Mouse (Mus musculus) thymus, postnatal 0 days (tissue): ENCODE results near the gene Olfr769. TPM values are rescaled to one million over a fixed set of nuclear protein-coding genes. Genes with fewer than 3 reads are reported as not detected.
"Not testable (repeated sequence)": the region's sequence is repeated elsewhere in the genome, so short reads cannot be mapped to it uniquely, and the experiment has no call there.

Source experiments
- DNase-seq: peaks from one replicate; pipeline ENCODE4 v3.0.0-alpha.2; 2015; ENCODE audit warnings: low spot score
- polyA plus RNA-seq: library from polyadenylated mRNA; unstranded; fragments of >200 nt; fragmentation: Nextera tagmentation; extraction: Ambion mirVana; gene quantifications from 2 replicates; pipeline ENCODE4 v1.2.1, GENCODE M21; 2015

The Olfr769 gene
- polyA plus RNA-seq: not detected in 2 replicates

DNA sequence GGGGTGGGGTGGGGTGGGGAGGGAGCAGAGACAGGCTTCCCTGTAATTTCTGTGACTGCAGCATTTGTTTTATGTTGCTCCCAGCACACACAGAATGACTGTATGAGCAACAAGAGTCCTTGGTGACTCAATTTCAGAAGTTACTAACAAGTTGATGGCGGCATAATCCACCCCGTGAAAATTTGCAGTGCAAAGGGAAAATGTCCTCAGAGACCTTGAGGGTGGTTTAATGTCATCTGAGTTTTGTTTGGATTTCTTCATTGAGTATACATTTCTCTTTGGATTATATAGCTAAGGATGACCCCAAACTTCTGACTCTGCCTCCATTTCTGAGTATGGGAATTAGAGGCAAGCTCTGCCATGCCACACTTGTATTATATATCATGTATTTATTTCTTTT is at the start of gene Olfr769:
Olfr769 (minus strand) TSS at position 101 of the 400 bp plus-strand sequence.
- DNase-seq: no peak

DNA sequence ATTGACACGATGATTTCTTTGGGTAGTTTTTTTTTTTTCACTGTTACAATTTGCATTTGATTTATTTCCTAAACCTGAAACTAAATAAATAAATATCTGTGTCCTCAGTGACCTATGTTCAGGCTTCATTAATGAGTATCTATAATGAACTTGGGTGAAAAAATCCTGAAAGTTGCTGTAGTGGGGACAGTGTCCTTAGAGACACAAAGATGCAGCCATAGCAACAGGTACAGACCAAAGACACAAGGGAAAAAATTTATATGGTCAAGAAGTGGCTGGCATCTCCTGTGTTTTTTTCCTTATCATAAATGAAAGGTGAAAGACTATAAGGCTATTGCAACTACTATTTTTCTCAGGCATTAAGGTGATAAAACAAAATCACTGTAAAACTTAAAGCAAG is 47.0 kb upstream of the Olfr769 start, which contains the start of gene Olfr771:
Olfr771 (minus strand) TSS at position 101 of the 400 bp plus-strand sequence.
- DNase-seq: no peak

DNA sequence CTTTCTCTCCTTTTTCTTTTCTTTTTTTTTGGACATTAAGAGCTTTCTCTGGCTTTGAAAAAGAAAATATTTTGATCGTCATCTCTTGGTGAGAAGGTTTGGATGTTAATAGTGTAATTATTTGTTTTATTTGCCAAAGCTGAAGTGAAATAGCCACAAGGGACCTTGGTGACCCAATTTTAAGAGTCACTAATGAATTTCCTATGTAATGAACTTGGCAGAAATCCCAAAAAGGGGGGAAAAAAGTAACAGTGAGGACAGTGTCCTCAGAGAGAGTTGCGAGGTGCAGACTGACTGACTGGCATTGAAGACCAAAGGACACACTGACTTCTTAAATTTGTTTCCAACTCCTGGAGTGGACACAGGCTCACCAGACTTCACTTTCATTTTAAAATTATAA is 21.2 kb upstream of the Olfr769 start, which contains the start of gene Olfr770:
Olfr770 (minus strand) TSS at position 101 of the 400 bp plus-strand sequence.
- no peak for DNase-seq

DNA sequence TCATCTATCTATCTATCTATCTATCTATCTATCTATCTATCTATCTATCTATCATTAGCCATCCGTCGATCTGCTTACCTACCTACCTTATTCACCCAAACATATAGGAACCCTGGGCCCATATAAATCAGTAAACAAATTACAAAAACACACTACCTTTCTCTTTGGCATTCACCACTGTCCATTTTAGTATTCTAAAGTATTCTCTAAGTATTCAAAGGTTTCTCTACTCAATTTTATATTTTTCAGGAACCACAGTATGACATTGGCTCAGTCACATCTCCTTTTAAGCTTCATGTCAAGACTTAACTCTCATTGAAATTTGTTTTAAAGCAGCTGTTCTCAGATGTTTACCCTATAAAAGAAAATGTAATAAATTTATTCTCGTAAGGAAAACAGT is 2.5 kb downstream of the Olfr769 start:
- no peak for DNase-seq

- DNase-seq: no peak
Measured at GRCm38 (mm10) chr10:129101231-129101630, 16.4 kb downstream of the Olfr769 start.

DNA sequence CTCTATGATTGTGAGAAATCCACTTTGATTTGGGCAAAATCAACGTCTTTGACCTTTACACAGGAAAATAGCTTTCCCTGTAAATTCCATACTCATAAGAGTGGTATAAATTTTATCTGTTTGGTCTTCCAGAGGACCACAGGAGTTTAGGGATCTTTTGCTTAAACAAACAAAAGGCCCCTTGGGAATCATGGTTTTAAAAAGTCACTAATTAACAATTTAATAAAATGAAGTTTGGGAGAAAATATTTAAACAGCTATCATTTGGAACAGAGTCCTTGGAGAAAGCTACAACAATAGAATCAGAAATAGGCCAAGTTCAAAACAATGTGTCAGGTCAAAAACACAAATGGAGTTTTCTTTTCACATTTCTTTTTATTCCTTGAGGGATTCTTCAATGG is 18.4 kb downstream of the Olfr769 start, which contains the start of gene Olfr768:
Olfr768 (minus strand) TSS at position 101 of the 400 bp plus-strand sequence.
- no peak for DNase-seq

DNA sequence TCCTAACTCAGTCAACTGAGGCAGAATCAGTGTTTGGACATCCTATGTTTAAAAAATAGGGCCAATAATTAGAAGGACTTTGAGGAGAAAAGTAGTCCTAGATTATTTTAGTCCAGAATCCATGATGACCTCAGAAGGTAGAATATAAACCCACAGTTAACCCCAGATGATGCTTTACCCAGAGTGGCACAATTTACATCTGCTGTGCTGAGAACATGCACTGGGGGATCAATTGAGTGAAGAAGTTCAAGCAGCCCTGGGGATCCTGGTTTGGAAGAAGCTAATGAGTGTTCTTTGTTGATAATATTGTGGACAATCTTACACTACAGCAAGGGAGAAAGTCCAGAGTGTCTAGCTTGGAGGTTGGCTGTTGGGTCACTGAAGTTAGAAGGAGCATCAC is 34.9 kb downstream of the Olfr769 start, which contains the start of gene Olfr767:
Olfr767 (minus strand) TSS at position 101 of the 400 bp plus-strand sequence.
- DNase-seq: not testable (repeated sequence)

- DNase-seq: no peak
Measured at GRCm38 (mm10) chr10:129068877-129069276, 48.8 kb downstream of the Olfr769 start, which contains the start of gene Olfr766-ps1. Gene Olfr766-ps1, minus strand, starts transcription at chr10:129068977.

Other genes with a start within 250 kb of the Olfr769 start
- gene Gdf11, start 226.1 kb downstream of the Olfr769 start, polyA plus RNA-seq: 2.3 and 3.0 TPM in 2 replicates
- 172 and 183 TPM in 2 replicates for gene Cd63, start 216.9 kb downstream of the Olfr769 start, polyA plus RNA-seq
- 6.3 and 7.1 TPM in 2 replicates for gene Rdh5, start 195.0 kb downstream of the Olfr769 start, polyA plus RNA-seq
- gene Bloc1s1, start 193.8 kb downstream of the Olfr769 start, polyA plus RNA-seq: 251 and 253 TPM in 2 replicates
- gene Itga7, start 184.0 kb downstream of the Olfr769 start, polyA plus RNA-seq: 2.4 and 2.5 TPM in 2 replicates
- 3.4 and 5.5 TPM in 2 replicates for gene Mettl7b, start 156.9 kb downstream of the Olfr769 start, polyA plus RNA-seq
- not detected in 2 replicates for gene Olfr9, start 128.4 kb downstream of the Olfr769 start, polyA plus RNA-seq
- gene Olfr763, start 107.1 kb downstream of the Olfr769 start, polyA plus RNA-seq: not detected in 2 replicates
- gene Olfr764-ps1, start 78.0 kb downstream of the Olfr769 start, polyA plus RNA-seq: not detected in 2 replicates
- not detected in 2 replicates for gene Olfr765, start 67.9 kb downstream of the Olfr769 start, polyA plus RNA-seq
- gene Olfr766-ps1, start 48.9 kb downstream of the Olfr769 start, polyA plus RNA-seq: not detected in 2 replicates
- gene Olfr767, start 35.0 kb downstream of the Olfr769 start, polyA plus RNA-seq: not detected in 2 replicates
- gene Olfr768, start 18.5 kb downstream of the Olfr769 start, polyA plus RNA-seq: not detected in 2 replicates
- not detected in 2 replicates for gene Olfr770, start 21.1 kb upstream of the Olfr769 start, polyA plus RNA-seq
- gene Olfr771, start 46.9 kb upstream of the Olfr769 start, polyA plus RNA-seq: not detected in 2 replicates
- not detected in 2 replicates for gene Olfr772, start 60.1 kb upstream of the Olfr769 start, polyA plus RNA-seq
- gene Olfr773, start 69.6 kb upstream of the Olfr769 start, polyA plus RNA-seq: not detected in 2 replicates
- not detected in 2 replicates for gene Olfr774, start 118.3 kb upstream of the Olfr769 start, polyA plus RNA-seq
- gene Olfr775, start 130.6 kb upstream of the Olfr769 start, polyA plus RNA-seq: not detected in 2 replicates
- gene Olfr776, start 141.3 kb upstream of the Olfr769 start, polyA plus RNA-seq: not detected in 2 replicates
- gene Olfr777, start 153.6 kb upstream of the Olfr769 start, polyA plus RNA-seq: not detected in 2 replicates
- gene Olfr780, start 200.3 kb upstream of the Olfr769 start, polyA plus RNA-seq: not detected in 2 replicates
- gene Olfr781, start 211.0 kb upstream of the Olfr769 start, polyA plus RNA-seq: not detected in 2 replicates
- not detected in 2 replicates for gene Olfr782, start 231.0 kb upstream of the Olfr769 start, polyA plus RNA-seq